Mouse (Mus musculus): ENCODE results near the gene Zfp276. TPM values are rescaled to one million over a fixed set of nuclear protein-coding genes. Genes with fewer than 3 reads are reported as not detected.

Zfp276 gene
- 11.3 and 12.2 TPM in 2 replicates for polyA plus RNA-seq (2015; fragmentation: Nextera tagmentation; extraction: Ambion mirVana)

DNA sequence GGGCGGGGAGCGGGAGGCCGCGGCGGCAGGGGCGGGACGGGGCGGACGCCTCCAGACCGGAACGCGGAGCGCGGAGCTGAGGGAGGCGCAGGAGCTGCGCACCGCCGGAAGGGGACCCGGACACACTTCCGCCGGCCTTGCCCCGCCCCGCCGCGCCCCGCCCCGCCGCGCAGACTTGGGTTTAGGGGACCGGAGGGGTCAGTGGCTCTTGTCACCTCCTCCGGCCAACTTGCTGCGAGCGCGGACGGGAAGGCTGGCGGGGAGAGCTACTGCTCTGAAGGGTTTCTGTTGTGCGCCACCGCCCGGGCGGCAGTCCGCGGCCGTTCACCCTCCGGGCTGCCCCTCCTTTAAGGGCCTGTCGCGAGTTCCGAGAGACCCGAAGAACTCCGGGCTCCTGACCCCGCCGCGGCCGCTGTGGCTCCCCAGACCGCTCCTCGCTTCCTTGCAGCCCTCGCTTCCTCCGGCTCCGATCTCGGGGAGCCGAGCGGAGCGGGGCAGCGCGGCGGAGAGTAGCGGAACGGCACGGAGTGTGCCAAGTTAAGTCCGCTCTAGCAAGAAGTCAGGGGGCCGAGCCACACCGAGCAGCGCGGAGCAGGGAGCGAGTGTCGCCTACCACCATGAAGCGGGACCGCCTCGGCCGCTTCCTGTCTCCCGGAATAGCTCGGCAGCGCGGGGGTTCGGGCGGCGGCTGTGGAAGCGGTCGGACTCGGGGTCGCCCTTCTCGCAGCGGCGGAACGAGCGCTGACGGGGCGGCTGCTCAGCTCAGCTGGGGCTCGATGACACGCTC, at the start of gene Zfp276, which contains the start of gene Vps9d1:
Zfp276 (plus strand) TSS at position 97 of the 787 bp plus-strand sequence.
Vps9d1 (minus strand) TSS at position 250 of the 787 bp plus-strand sequence.

DNA sequence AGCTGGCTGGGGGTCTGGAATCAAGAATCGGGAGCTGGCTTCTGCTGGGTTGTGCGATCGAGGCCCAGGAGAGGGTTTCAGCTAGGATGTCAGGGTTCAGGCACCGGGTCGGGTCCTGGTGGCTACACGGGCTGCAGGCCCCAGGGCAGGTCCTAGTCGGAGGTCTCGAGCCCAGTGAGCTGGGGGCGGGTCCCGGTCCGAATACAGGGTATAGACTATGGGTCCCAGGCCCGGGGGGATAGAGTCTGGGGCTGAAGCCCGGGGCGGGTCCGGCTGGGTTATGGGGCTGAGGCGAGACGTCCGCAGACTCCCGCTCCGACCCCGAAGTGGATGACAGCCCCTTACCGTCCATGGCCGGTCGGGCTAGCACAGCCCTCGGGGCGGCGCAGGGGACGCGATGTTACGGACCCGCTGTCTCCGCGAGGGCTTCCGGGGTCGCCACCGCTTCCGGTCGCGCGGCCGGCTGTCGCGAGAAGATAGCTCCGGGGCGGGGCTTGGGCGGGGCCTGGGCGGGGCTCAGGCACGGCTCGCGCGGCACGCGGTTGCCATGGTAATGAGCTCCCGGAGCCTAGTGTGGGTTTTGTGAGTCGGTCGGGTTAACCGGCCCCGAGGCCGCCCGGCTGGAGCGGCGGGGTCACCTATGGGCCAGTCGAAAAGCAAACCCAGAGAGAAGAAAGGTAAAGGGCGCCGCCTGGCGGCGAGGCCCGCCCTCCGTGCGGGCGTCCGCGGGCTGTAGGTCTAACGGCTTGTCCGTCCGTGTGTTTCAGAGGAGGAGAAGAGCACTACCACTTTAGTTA, 41.5 kb upstream of the Zfp276 start, which contains the start of the genes Chmp1a and Spata33:
Chmp1a (minus strand) TSS at position 443 of the 797 bp plus-strand sequence.
Spata33 (plus strand) TSS at position 512 of the 797 bp plus-strand sequence.

DNA sequence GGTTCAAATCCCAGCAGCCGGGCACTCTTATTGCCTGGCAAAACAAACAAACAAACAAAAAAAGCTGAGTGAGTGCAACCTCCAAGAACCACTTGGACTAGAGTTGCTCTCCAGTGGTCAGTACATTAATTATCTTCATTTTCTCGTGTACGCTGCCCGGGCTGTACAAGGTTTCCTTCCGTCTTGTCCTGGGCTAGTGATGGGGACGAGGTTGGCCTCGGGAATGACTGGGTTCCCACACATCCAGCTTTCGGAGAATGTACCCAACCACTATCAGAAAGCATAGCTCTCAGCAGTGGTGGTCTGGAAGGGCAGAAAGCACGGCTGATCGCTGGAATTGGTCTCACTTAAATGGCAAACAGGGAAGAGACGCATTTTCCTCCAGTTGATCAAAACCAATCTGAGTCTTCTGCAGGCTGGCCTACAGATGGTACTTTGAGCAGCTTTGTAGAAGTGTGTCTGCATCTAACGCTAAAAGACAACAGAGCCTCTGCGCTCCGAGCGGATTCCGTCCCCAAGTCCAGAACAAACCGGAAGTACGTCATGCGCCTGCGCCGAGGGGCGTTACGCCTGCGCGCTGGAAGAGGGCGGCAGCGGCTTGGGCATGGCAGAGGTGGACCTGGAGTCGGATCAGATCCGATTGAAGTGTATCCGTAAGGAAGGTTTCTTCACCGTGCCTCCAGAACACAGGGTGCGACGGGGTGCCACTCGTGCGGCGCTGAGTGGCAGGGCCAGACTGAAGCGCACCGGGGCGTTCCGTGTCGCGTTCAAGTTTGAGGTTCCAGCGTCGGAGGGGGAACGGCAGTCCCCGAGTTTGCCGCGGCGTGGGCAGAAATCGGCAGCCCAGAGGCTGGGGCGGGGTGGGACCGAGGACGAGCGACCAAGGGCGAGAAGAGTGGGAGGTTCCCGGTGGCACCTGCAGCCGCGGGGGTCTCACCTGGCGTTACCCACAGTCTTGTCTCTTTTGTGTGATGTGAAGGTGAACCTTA, 29.4 kb upstream of the Zfp276 start, which contains the start of gene Cdk10:
Cdk10 (plus strand) TSS at position 565 of the 989 bp plus-strand sequence.

GRCm38 (mm10) chr8:123235520-123236497, 18.2 kb upstream of the Zfp276 start, which contains the start of gene Spata2l:
Gene Spata2l (minus strand): TSS chr8:123236233.

DNA sequence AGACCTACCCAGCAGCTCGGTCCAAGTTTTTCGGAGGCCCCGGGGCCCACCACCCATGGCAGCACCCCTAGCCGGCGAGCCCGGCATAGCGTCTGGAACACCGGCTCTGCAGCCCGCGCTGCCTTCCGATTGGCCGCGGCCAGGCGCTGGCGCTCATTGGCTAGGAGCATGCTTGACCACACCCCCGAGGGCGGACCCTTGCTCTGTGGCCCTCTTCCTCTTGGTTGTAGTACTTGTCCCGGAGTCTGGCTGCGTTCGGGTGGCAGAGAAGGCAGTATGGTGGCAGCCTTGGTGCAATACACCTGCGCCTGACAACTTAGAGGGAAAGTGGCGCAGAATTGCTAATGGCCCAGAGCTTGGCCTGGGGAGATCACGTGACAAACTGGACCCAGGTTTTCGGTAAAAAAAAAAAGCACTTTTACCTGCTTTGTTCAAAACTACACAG, 64.5 kb downstream of the Zfp276 start, which contains the start of gene Fanca:
Fanca (minus strand) TSS at position 110 of the 445 bp plus-strand sequence.

Other genes with a start within 250 kb of the Zfp276 start
- gene Ankrd11, start 211.9 kb upstream of the Zfp276 start, polyA plus RNA-seq (2015; fragmentation: Nextera tagmentation; extraction: Ambion mirVana): 34.2 and 41.3 TPM in 2 replicates
- 28.2 and 29.1 TPM in 2 replicates for gene Spg7, start 191.3 kb upstream of the Zfp276 start, polyA plus RNA-seq (2015; fragmentation: Nextera tagmentation; extraction: Ambion mirVana)
- 1,348 and 1,461 TPM in 2 replicates for gene Rpl13, start 151.8 kb upstream of the Zfp276 start, polyA plus RNA-seq (2015; fragmentation: Nextera tagmentation; extraction: Ambion mirVana)
- gene Cpne7, start 136.8 kb upstream of the Zfp276 start, polyA plus RNA-seq (2015; fragmentation: Nextera tagmentation; extraction: Ambion mirVana): 10.3 and 14.4 TPM in 2 replicates
- gene Sult5a1, start 95.9 kb upstream of the Zfp276 start, polyA plus RNA-seq (2015; fragmentation: Nextera tagmentation; extraction: Ambion mirVana): 6.1 and 8.2 TPM in 2 replicates
- 8.9 and 10.5 TPM in 2 replicates for gene Dpep1, start 68.0 kb upstream of the Zfp276 start, polyA plus RNA-seq (2015; fragmentation: Nextera tagmentation; extraction: Ambion mirVana)
- gene Chmp1a, start 41.4 kb upstream of the Zfp276 start, polyA plus RNA-seq (2015; fragmentation: Nextera tagmentation; extraction: Ambion mirVana): 85.5 and 99.0 TPM in 2 replicates
- 0.33 and 0.43 TPM in 2 replicates for gene Spata33, start 41.4 kb upstream of the Zfp276 start, polyA plus RNA-seq (2015; fragmentation: Nextera tagmentation; extraction: Ambion mirVana)
- gene Cdk10, start 29.4 kb upstream of the Zfp276 start, polyA plus RNA-seq (2015; fragmentation: Nextera tagmentation; extraction: Ambion mirVana): 9.7 and 11.9 TPM in 2 replicates
- 1.5 and 2.4 TPM in 2 replicates for gene Spata2l, start 18.0 kb upstream of the Zfp276 start, polyA plus RNA-seq (2015; fragmentation: Nextera tagmentation; extraction: Ambion mirVana)
- gene Vps9d1, start 153 bp downstream of the Zfp276 start, polyA plus RNA-seq (2015; fragmentation: Nextera tagmentation; extraction: Ambion mirVana): 7.9 and 10.9 TPM in 2 replicates
- 27.5 and 28.0 TPM in 2 replicates for gene Fanca, start 64.4 kb downstream of the Zfp276 start, polyA plus RNA-seq (2015; fragmentation: Nextera tagmentation; extraction: Ambion mirVana)
- gene Spire2, start 78.5 kb downstream of the Zfp276 start, polyA plus RNA-seq (2015; fragmentation: Nextera tagmentation; extraction: Ambion mirVana): 3.0 and 3.4 TPM in 2 replicates
- 81.3 and 88.0 TPM in 2 replicates for gene Tcf25, start 119.6 kb downstream of the Zfp276 start, polyA plus RNA-seq (2015; fragmentation: Nextera tagmentation; extraction: Ambion mirVana)
- gene Mc1r, start 152.9 kb downstream of the Zfp276 start, polyA plus RNA-seq (2015; fragmentation: Nextera tagmentation; extraction: Ambion mirVana): 0.13 and 0.18 TPM in 2 replicates
- gene Tubb3, start 157.2 kb downstream of the Zfp276 start, polyA plus RNA-seq (2015; fragmentation: Nextera tagmentation; extraction: Ambion mirVana): 0.49 and 0.63 TPM in 2 replicates
- gene Def8, start 169.3 kb downstream of the Zfp276 start, polyA plus RNA-seq (2015; fragmentation: Nextera tagmentation; extraction: Ambion mirVana): 16.1 and 17.4 TPM in 2 replicates
- 29.8 and 33.5 TPM in 2 replicates for gene Afg3l1, start 223.7 kb downstream of the Zfp276 start, polyA plus RNA-seq (2015; fragmentation: Nextera tagmentation; extraction: Ambion mirVana)